Mouse (Mus musculus) intestine, embryonic 16.5 days (tissue): ENCODE data around the gene Dtd2. TPM values are rescaled to one million over a fixed set of nuclear protein-coding genes. Genes with fewer than 3 reads are reported as not detected.

Experiments used
- ATAC-seq: fragments of 200-750 bp; cut with Nextera tagmentation; 2 replicates; pipeline ENCODE4 v1.8.0; 2017; ENCODE audit warnings: moderate TSS enrichment, moderate library complexity
- H3K27ac ChIP-seq: fragments of 300-500 bp; sonication (generic); 2 replicates; pipeline ENCODE4 v1.5.1; 2014; ENCODE audit warnings: mild to moderate bottlenecking, low read length
- H3K27me3 ChIP-seq: fragments of 300-500 bp; sonication (generic); replicated peaks from 2 replicates; pipeline ENCODE4 v1.6.1; 2014; ENCODE audit warnings: low read length, control low read depth, mixed read lengths; ENCODE audit not compliant: control insufficient read depth, insufficient read depth
- H3K36me3 ChIP-seq: fragments of 300-500 bp; sonication (generic); 2 replicates; pipeline ENCODE4 v1.6.1; 2014; ENCODE audit warnings: low read length, control low read depth; ENCODE audit not compliant: control insufficient read depth, insufficient read depth
- H3K4me1 ChIP-seq: fragments of 300-500 bp; sonication (generic); 2 replicates; pipeline ENCODE4 v1.6.1; 2014; ENCODE audit warnings: low read length, control low read depth, mixed read lengths; ENCODE audit not compliant: control insufficient read depth, insufficient read depth
- H3K4me2 ChIP-seq: fragments of 300-500 bp; sonication (generic); 2 replicates; pipeline ENCODE4 v1.6.1; 2014; ENCODE audit warnings: low read depth, low read length, control low read depth
- H3K4me3 ChIP-seq: fragments of 300-500 bp; sonication (generic); 2 replicates; pipeline ENCODE4 v1.5.1; 2014; ENCODE audit warnings: mild to moderate bottlenecking, low read length
- H3K9ac ChIP-seq: fragments of 300-500 bp; sonication (generic); 2 replicates; pipeline ENCODE4 v1.6.1; 2014; ENCODE audit warnings: low read depth, low read length
- H3K9me3 ChIP-seq: fragments of 300-500 bp; sonication (generic); 2 replicates; pipeline ENCODE4 v1.6.1; 2016; ENCODE audit warnings: low read length, control low read depth; ENCODE audit not compliant: control insufficient read depth
- WGBS: fragments of 180-500 bp; shearing (Covaris S2); extraction: QIAGEN DNeasy Blood & Tissue Kit; methylation state at CpG from one replicate; pipeline ENCODE4 v1.1.7; 2014; 5-methylcytosine and 5-hydroxymethylcytosine counted together
- polyA plus RNA-seq: library from polyadenylated mRNA; unstranded; fragments of >200 nt; fragmentation: Nextera tagmentation; extraction: Ambion mirVana; gene quantifications from 2 replicates; pipeline ENCODE4 v1.2.1, GENCODE M21; 2015

The Dtd2 gene
- polyA plus RNA-seq, 1 experiment from 2014 or later, result 26.5 TPM

DNA sequence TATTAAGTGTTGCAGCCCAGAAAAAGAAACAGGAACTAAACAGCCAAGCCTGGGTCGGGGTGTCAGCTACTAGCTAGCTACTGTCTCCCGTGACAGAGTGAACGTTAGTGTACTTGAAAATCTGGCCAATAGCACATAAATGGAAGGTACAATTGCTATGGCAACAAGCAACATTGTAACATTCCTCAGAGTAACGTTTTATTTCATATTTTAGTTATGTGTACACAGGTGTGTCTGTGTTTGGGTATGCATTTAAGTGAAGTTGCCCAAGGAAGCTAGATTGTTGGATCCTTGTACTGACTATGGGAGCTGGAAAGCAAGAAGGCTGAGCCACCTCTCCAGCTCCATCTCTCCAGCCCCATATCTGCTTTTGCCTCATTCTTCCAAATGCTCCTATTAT is 66.5 kb downstream of the Dtd2 start:
- Histone ChIP-seq H3K27ac (no peak overlapping the region), H3K4me1 (no peaks in the 10 kb centered on the region), H3K27me3 (no peaks in the 10 kb centered on the region), H3K9ac (no peak overlapping the region), H3K4me3 (no peak overlapping the region), H3K9me3 (no peaks in the 10 kb centered on the region), H3K36me3 (0 out of 2 replicates have a peak, but pooled peaks cover 2% of the 10 kb centered on the region), H3K4me2 (no peak overlapping the region)
- 78% methylated on average over 4 of the region's 4 CpGs for WGBS
- no peak for ATAC-seq

Other genes with a start within 250 kb of the Dtd2 start
- 25.6 and 26.8 TPM in 2 replicates for gene Hectd1, start 177.0 kb downstream of the Dtd2 start, polyA plus RNA-seq
- 7.7 and 8.7 TPM in 2 replicates for gene Heatr5a, start 35.2 kb downstream of the Dtd2 start, polyA plus RNA-seq
- not detected in 2 replicates for gene Gpr33, start 21.6 kb upstream of the Dtd2 start, polyA plus RNA-seq
- 10.7 and 10.9 TPM in 2 replicates for gene Nubpl, start 91.2 kb upstream of the Dtd2 start, polyA plus RNA-seq